Mouse (Mus musculus) urinary bladder, postnatal 10 days (tissue): Measurements from ENCODE around the gene Smagp.

Source experiments
- DNase-seq: peaks from one replicate; pipeline ENCODE4 v3.0.0; 2022; ENCODE audit warnings: low spot score

Gene Smagp

GRCm38 (mm10) chr15:100590436-100590835 is 46.3 kb downstream of the Smagp start:
- DNase-seq, result no peak

GRCm38 (mm10) chr15:100588297-100588696 is 48.4 kb downstream of the Smagp start:
- no peak for DNase-seq

GRCm38 (mm10) chr15:100587166-100587565 is 49.6 kb downstream of the Smagp start:
- no peak for DNase-seq

GRCm38 (mm10) chr15:100585931-100586330 is 50.8 kb downstream of the Smagp start:
- no peak for DNase-seq

- DNase-seq, result no peak
Observed at GRCm38 (mm10) chr15:100580108-100580507, 56.6 kb downstream of the Smagp start.

GRCm38 (mm10) chr15:100577972-100578371 is 58.8 kb downstream of the Smagp start:
- DNase-seq, result no peak

- no peak for DNase-seq
Observed at GRCm38 (mm10) chr15:100576810-100577209, 59.9 kb downstream of the Smagp start.

GRCm38 (mm10) chr15:100576392-100576791 is 60.3 kb downstream of the Smagp start:
- DNase-seq, result no peak

GRCm38 (mm10) chr15:100575366-100575765 is 61.4 kb downstream of the Smagp start:
- DNase-seq, result no peak

GRCm38 (mm10) chr15:100574378-100574777 is 62.4 kb downstream of the Smagp start:
- DNase-seq, result no peak

- DNase-seq, result no peak
Observed at GRCm38 (mm10) chr15:100573946-100574345, 62.8 kb downstream of the Smagp start.
